Mouse (Mus musculus) spleen, postnatal 36 days (tissue): ENCODE results near the gene Crx.

ENCODE experiments used
- DNase-seq, 2 experiments: peaks; one replicate each; pipeline ENCODE4 v3.0.0; 2022; ENCODE audit warnings: low spot score in 2 of 2, mixed read lengths in 1 of 2

The Crx gene

DNA sequence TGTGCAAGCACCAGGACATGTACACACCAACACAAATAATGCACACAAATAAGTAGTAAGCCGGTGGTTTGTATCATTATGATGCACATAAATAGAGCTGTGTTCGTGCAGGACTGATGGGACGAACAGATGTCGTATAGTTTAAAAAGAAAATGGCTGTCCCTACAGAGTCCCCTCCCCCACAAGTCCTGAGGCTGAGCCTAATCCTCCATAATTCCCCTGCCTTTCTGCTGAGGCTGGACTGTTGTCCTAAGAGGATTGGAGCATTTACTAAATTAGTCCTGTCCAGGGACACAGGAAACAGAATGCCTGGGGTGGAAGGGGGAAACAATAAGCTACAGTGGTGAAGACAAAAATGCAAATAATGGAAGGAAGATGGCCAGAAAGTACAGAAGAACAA, 15.7 kb downstream of the Crx start:
- DNase-seq: no peak

DNA sequence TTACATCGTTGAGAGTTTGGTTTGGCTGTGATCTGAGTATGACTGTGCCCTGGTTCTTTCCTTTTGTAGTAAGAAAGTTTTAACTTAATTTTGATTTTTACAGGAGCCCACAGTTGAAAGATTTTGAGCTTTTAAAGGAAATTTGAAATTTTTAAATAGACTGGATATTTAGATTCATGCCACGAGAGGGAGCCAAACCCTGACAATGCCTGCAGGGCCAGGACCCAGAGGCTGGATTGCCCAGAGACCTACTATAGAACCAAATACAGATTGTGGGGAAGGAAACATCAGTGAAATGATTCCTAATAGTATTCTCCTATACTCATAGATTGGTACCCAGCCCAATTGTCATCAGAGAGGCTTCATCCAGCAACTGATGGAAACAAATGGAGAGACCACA, 20.1 kb downstream of the Crx start:
- no peak for DNase-seq

DNA sequence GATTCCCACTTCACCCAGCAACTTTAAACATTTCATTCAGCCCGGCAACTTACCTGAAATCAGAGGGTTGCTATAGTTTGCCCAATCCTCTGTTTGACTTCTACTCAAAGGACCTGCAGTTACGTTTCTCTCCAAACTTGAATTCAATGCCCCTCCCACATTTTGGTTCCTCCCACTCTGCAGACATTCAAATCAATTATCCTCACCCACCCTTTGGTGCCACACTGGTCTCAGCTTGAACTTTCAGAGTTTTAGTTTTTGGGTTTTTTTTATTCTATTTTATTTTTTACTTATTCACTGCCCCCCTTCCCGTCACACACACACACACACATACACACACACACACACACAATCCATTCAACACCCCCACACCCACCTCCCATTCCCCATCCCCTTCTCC, 40.2 kb downstream of the Crx start, which contains the start of gene Obox6:
Obox6 (minus strand) TSS at position 101 of the 400 bp plus-strand sequence.
- DNase-seq: no peak
